Mouse (Mus musculus) embryonic stem cell, embryonic (primary cell): ENCODE measurements around the gene Ust.

ENCODE experiments used
- CTCF ChIA-PET, 4 experiments: fragments of 300-600 bp in 2 of 4; fragments of 350-600 bp in 2 of 4; sonication (Branson Sonifier 250); formaldehyde crosslinking; loops; one replicate each; lab custom pipeline; 2022; ENCODE audit warnings: inconsistent platforms in 2 of 4; lab: Charles Lee
- POLR2A ChIA-PET, 4 experiments: fragments of 300-600 bp in 2 of 4; fragments of 350-600 bp in 2 of 4; sonication (Branson Sonifier 250); formaldehyde crosslinking; loops; one replicate each; lab custom pipeline; 2022; ENCODE audit warnings: antibody characterized with exemption in 4 of 4, inconsistent platforms in 1 of 4; lab: Charles Lee

Ust gene

DNA sequence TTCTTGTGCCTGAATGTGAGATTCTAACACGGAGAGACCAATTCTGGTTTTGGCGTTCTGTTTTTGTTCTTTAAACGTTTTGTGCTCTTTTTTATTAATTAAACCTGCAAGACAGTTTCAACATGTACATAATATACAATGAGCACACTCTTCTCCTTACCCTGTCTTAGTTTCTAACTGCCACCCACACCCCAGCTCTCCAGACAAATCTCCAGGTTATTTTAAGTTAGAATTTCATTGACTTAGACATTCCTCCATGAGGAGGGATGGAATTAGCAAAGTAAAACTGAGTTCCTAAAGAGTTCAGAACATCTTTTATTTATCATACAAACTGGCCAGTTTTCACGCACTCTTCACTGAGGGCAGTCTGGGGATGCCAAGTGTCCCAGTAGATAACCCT, 248.9 kb downstream of the Ust start:
- CTCF ChIA-PET = interaction anchor here in 2 of 4 experiments (0.7 kb wide), 2 partner anchors 9 to 39 kb away, joined by 3 read pairs; no protein-coding TSS in a partner anchor
- POLR2A ChIA-PET = interaction anchor here in 1 of 4 experiments (1.0 kb wide), 1 partner anchor 9 kb away, joined by 3 read pairs; no protein-coding TSS in a partner anchor

DNA sequence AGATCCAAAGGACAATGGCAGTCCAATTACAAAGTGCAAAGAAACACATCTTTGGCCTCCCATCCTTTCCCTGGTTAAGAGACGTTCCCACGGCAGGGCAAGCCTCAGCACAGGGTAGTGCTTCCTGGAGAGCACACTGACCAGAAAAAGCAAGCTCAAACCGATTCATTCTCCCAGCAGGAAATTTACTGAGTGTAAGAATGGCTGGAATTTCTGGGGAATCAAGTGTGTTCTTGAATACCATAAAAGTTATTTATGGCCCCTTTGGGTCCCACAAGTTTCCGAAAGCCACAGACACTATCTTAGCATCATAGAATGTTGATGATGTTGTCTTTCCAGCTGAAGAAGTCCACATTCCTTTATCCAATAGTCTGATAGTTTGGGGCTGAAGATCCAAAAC, 258.9 kb downstream of the Ust start:
- CTCF ChIA-PET = no interaction called here
- POLR2A ChIA-PET = no interaction called here

GRCm38 (mm10) chr10:8250005-8250404, 268.6 kb downstream of the Ust start:
- ChIA-PET CTCF (interaction anchor here in 1 of 4 experiments (0.6 kb wide), 1 partner anchor 459 kb away, joined by 8 read pairs; no protein-coding TSS in a partner anchor), POLR2A (no interaction called here)

DNA sequence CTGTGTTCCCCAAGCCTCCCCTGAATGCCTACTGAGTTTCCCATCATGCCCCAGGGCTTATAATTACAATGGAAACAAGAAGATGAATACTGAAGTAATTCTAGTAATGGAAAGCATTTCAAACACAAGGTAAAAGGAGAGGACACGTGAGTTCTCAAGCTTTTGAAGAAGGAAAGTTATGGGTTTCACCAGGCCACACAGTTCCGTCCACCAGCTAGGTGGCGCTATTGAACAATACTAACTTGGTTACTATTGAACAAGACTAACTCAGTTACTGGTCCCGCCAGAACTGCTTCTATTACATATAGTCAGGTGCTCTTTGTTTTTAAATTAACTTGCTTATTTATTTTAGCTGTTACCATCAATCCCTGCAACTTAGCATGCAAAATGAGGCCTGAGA, 276.3 kb downstream of the Ust start:
- ChIA-PET POLR2A (no interaction called here), CTCF (interaction anchor here (0.6 to 1.5 kb wide), 16 partner anchors 10 to 1434 kb away, joined by 3 to 6 read pairs (median 4); partner anchors contain the start of gene Zc3h12d (in 1 of the 4))

- CTCF ChIA-PET = interaction anchor here in 3 of 4 experiments (0.6 to 0.7 kb wide), 3 partner anchors 296 to 847 kb away, joined by 3 to 4 read pairs (median 3); no protein-coding TSS in a partner anchor
Measured at GRCm38 (mm10) chr10:8240703-8241102, 277.9 kb downstream of the Ust start.

GRCm38 (mm10) chr10:8240242-8240641, 278.4 kb downstream of the Ust start:
- ChIA-PET CTCF (interaction anchor here in 2 of 4 experiments (0.6 to 0.7 kb wide), 2 partner anchors 443 to 847 kb away, joined by 3 to 4 read pairs; no protein-coding TSS in a partner anchor), POLR2A (no interaction called here)

More at GRCm38 (mm10) chr10:8240703-8241102, 277.9 kb downstream of the Ust start:
- POLR2A ChIA-PET = no interaction called here

DNA sequence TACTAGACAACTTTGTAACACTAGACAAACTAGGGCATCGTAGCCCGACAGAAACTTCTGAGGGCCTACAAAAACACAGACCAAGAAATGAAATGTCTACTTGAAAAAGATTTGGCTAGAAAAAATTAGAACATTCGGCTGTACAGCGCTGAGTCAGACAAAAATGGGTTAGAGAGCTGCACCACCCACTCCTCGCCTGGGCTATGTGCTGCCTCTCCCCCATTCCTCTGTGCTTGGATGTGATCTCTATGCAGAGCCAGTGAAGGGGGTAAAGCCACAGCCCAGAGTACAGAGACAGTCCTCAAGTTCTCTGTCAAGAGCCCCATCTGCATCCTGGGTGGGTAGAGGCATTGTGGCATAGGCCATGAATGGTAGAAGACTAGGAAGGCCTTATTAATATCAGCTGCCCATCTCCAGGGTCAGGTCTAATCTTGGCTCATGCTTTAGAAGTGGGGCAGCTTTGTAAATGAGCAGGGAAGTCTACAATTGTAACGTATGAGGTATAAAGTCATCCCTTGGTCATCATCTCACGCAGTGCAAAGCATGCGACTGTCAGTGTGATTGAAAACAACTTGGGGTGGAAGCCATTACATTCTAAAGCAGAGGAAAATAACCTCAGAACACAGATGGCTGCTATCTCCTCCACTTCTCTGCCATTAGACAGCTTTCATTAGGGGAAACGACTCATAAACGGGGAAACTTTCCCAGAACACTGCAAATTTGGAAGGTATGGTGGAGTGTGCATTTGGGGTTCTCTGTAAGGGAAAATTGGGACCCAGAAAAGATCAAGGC, 281.6 kb downstream of the Ust start:
- CTCF ChIA-PET = interaction anchor here in 2 of 4 experiments (0.6 to 0.7 kb wide), 2 partner anchors 44 to 286 kb away, joined by 3 read pairs; no protein-coding TSS in a partner anchor
- POLR2A ChIA-PET = no interaction called here

- CTCF ChIA-PET = no interaction called here
- POLR2A ChIA-PET = interaction anchor here in 2 of 4 experiments (0.6 to 0.8 kb wide), 2 partner anchors 19 to 30 kb away, joined by 3 to 4 read pairs; no protein-coding TSS in a partner anchor
Measured at GRCm38 (mm10) chr10:8233148-8233901, 285.3 kb downstream of the Ust start.

GRCm38 (mm10) chr10:8232535-8232934, 286.1 kb downstream of the Ust start:
- ChIA-PET CTCF (no interaction called here), POLR2A (no interaction called here)

GRCm38 (mm10) chr10:8228375-8228743, 290.3 kb downstream of the Ust start:
- CTCF ChIA-PET = no interaction called here
- POLR2A ChIA-PET = no interaction called here

GRCm38 (mm10) chr10:8227705-8228374, 290.8 kb downstream of the Ust start:
- CTCF ChIA-PET = no interaction called here
- POLR2A ChIA-PET = no interaction called here

GRCm38 (mm10) chr10:8226650-8227049, 292.0 kb downstream of the Ust start:
- ChIA-PET POLR2A (interaction anchor here in 1 of 4 experiments (0.8 kb wide), 1 partner anchor 398 kb away, joined by 3 read pairs; no protein-coding TSS in a partner anchor), CTCF (no interaction called here)

DNA sequence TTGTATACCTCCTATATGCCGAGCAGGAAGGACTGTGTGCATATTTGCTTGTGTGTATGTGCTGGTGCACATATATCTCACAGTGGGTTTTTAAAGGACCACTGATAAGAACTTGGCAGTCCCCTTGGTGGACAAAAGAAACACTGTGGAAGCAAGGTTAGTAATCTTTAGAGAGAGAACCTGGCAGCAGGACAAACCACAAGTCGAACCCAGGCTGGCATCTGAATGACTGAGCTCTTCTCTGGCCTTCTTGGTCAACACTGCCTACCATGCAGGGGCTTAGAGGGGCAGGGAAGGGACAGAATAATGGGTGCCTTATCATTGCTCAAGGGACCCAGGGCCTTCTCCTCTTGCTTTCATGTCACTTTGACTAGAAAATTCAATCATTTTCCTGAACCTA, 294.0 kb downstream of the Ust start:
- POLR2A ChIA-PET = no interaction called here
- CTCF ChIA-PET = no interaction called here

- CTCF ChIA-PET = no interaction called here
Measured at GRCm38 (mm10) chr10:8224046-8224445, 294.6 kb downstream of the Ust start.

GRCm38 (mm10) chr10:8216946-8217345, 301.7 kb downstream of the Ust start:
- ChIA-PET CTCF (no interaction called here), POLR2A (interaction anchor here in 1 of 4 experiments (0.6 kb wide), 1 partner anchor 12 kb away, joined by 3 read pairs; no protein-coding TSS in a partner anchor)

More at GRCm38 (mm10) chr10:8224046-8224445, 294.6 kb downstream of the Ust start:
- POLR2A ChIA-PET = no interaction called here

GRCm38 (mm10) chr10:8215181-8215580, 303.4 kb downstream of the Ust start:
- ChIA-PET CTCF (no interaction called here), POLR2A (no interaction called here)

DNA sequence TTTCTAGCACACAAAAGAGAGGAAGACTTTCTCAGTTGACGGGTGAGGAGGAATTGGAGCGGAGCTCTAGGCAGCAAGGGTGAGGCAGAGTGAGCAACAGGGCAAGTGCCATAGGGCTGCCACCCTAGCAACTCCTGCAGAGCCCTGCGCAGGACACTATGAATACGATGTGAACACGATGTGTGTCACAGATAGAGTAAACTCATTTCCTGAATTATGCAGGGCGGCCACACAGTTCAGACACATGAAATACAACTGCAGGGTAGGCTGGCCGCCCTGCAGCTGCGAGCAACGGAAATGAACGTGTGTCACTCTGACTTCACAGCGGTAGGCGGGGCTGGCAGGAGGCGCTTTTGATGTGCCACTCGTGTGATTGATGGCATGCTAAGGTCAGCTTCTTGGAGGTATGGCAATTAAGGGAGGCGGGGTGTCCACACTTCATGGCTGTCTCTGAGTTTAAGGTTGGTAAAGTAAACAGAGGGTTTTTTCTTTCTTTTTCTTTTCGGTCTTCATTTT, 304.7 kb downstream of the Ust start:
- POLR2A ChIA-PET = interaction anchor here in 2 of 4 experiments (0.7 to 1.2 kb wide), 3 partner anchors 14 to 551 kb away, joined by 3 to 5 read pairs (median 4); no protein-coding TSS in a partner anchor
- CTCF ChIA-PET = interaction anchor here in 2 of 4 experiments (0.6 to 0.7 kb wide), 2 partner anchors 83 to 372 kb away, joined by 3 read pairs; no protein-coding TSS in a partner anchor

- POLR2A ChIA-PET = interaction anchor here in 2 of 4 experiments (0.7 to 1.2 kb wide), 3 partner anchors 13 to 551 kb away, joined by 3 to 5 read pairs (median 4); no protein-coding TSS in a partner anchor
Measured at GRCm38 (mm10) chr10:8213266-8213905, 305.2 kb downstream of the Ust start.

More at GRCm38 (mm10) chr10:8213266-8213905, 305.2 kb downstream of the Ust start:
- CTCF ChIA-PET = interaction anchor here in 2 of 4 experiments (0.6 to 0.7 kb wide), 2 partner anchors 84 to 372 kb away, joined by 3 read pairs; no protein-coding TSS in a partner anchor
